Mouse (Mus musculus) large intestine, adult 2 months (tissue): ENCODE measurements around the gene 1810055G02Rik. TPM values are rescaled to one million over a fixed set of nuclear protein-coding genes. Genes with fewer than 3 reads are reported as not detected.

Experiments
- DNase-seq: peaks from one replicate; pipeline ENCODE4 v3.0.0-alpha.2; 2012; ENCODE audit warnings: low read depth, low spot score
- WGBS: fragments of 180-500 bp; shearing (Covaris S2); methylation state at CpG from one replicate; pipeline ENCODE4 v1.1.7; 2018; 5-methylcytosine and 5-hydroxymethylcytosine counted together
- polyA plus RNA-seq: library from polyadenylated mRNA; depleted of rRNA; stranded (reverse); fragments of >200 nt; gene quantifications from 2 replicates; pipeline ENCODE4 v1.2.3, GENCODE M21; 2012

The 1810055G02Rik gene
- polyA plus RNA-seq, 1 experiment: 36.3 TPM

DNA sequence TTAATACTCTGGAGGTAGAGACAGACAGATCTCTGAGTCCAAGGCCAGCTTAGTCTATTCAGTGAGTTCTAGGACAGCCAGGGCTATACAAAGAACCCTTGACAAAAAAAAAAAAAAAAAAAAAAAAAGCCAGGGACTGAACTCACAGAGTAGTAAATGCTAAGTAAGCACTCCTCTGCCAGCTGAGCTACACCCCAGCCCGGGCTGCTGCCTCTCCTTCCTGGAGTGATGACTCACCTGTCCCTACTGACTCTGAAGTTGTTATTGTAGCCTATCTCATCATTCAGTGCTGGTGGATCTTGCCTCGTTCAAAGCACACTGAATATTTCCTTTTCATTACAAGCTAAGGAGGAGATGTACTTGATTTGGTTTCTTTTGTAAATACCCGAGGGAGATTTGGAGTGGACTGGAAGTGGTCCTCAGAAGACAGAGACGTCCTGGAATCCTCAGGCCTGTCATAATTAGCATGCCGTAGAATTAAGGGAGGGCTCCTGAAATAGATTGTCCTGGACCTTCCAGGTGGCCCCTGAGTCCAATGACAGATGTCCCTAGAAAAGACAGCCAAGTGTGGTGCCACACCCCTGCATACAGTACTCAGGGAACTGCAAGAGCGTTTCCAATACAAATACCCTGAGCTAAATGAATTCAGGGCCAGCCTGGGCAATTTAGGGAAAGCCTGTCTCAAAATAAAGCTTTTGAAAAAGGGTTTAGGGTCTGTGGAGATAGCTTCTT lies 15.5 kb upstream of the 1810055G02Rik start:
- DNase-seq: no peak
- 17% methylated on average over 6 of the region's 6 CpGs for WGBS

DNA sequence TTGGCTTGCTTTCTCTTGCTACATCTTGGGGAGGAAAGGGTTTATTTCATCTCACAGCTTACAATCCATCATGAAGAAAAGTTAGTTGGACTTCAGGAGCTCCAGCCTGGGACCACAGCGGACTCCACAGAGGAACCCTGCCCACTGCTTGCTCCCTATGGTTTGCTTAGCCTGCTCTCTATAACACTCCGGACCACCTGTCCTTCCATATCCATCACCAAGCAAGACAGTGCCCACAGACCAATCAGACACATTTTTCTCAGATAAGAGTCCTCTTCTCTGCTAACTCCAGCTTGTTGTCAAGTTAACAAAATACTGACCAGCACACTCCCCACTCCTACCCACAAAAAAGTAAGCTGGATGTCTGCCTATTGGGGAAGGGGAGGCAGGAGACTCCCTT lies 13.6 kb upstream of the 1810055G02Rik start:
- WGBS: 96% methylated on average over 2 of the region's 2 CpGs
- no peak for DNase-seq

DNA sequence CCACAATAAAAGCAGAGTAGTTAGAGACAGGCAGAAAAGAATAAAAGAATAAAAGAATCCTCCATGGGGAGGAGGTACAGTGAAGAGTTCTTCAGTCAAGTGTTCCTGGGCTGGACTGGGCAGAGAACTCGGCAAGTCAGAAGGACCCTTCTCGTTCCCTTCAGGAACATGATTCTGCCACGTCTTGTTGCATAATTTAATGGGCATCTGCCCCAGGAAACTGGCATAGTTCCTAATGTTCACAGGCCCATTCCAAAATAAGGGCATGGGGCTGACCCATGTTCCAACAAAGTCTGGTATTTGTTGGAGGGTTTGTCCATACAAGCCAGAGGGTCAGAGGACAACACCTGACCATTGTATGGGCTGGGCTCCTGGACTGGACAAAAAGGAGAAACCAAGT lies 13.1 kb upstream of the 1810055G02Rik start:
- 68% methylated on average over 3 of the region's 3 CpGs for WGBS
- DNase-seq: no peak

GRCm38 (mm10) chr19:3695471-3695870 lies 12.6 kb upstream of the 1810055G02Rik start:
- no peak for DNase-seq
- 89% methylated on average over 4 of the region's 4 CpGs for WGBS

DNA sequence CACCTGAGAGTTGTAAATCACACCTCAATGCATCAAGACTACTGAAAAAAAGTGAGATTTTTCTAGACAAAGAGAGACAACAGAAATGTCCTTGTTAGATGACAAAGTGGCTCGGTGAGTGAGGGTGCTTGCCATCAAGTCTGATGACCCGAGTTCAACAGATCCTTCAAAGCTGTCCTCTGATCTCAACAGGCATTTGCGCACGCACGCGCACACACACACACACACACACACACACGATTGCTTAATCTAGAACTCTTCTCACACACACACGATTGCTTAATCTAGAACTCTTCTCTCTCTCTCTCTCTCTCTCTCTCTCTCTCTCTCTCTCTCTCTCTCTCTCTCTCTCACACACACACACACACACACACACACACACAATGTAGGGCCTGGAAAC lies 12.1 kb upstream of the 1810055G02Rik start:
- WGBS: 81% methylated on average over 8 of the region's 8 CpGs
- no peak for DNase-seq

GRCm38 (mm10) chr19:3698035-3698434 lies 10.1 kb upstream of the 1810055G02Rik start:
- no peak for DNase-seq
- WGBS: 68% methylated on average over 7 of the region's 7 CpGs

DNA sequence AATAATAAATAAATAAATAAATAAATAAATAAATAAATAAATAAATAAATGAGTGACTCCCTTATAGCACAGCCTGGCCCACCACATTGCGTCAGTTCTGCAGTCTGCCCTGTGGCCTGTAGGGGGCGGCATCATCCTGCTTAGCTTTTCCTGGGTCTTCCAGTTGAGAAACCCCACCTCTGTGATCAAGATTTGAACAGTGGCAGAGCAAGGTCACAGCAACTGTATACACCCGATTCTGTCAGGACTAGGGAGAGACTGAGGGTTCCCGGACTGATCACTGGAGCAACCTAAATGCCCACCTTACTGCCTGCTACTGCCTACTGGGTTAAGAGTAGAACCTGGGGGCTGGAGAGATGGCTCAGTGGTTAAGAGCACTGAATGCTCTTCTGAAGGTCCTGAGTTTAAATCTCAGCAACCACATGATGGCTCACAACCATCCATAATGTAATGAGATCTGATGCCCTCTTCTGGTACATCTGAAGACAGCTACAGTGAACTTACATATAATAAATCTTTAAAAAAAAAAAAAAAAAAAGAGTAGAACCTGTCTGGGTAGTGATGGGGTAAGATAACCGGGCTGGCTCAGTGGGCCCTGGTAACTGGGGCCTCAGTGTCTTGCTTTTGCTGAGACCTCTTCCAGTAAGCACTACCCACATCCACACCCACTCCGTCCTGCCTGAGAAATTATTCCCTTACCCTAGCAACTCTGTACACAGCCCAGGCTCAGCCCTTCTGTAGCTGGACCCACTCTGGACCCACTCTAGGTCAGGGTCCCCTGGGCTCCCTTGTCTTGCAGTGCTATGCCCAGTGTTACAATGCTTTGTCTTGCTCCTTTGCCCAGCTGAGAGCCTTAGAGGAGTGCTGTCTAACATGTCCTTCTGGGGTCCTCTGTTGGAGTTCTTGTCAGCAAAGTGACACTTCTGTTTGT lies 8.3 kb upstream of the 1810055G02Rik start:
- WGBS: 26% methylated on average over 6 of the region's 6 CpGs
- DNase-seq: no peak

DNA sequence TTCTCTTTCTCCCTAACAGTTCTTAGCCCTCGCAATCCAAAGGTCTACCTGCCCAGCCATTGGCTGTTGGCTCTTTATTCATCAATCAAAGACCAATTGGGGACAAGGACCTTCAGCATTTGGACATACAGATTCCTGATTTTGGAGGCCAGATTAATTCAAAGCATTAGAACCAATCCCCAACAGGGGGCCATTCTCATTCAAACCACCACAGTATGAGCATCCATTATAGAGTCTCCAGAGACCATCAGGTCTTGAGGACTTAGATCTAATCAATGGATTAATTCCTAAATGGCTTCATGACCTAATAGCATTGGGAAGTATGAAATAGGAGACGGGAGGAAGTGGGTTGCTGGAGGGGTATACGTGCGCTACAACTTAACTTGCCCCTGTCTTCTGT lies 5.6 kb upstream of the 1810055G02Rik start:
- 90% methylated on average over 4 of the region's 4 CpGs for WGBS

DNA sequence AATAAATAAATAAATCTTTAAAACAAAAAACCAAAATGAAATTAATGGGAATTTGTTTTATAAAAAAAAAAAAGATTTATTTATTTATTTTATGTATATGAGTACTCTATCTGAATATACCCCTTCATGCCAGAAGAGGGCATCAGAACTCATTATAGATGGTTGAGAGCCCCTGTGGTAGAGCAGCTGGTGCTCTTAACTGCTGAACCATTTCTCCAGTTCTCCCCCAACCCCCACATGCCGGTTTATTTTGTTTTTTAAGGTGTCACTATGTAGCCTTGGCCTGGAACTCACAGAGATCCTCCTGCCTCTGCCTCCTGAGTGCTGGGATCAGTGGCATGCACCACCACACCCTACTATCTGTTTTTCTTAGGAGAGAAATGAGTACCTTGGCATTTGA lies 1.8 kb upstream of the 1810055G02Rik start:
- DNase-seq: no peak
- 55% methylated on average over 1 of the region's 1 CpGs for WGBS

More for the DNA sequence above, 5.6 kb upstream of the 1810055G02Rik start:
- no peak for DNase-seq

- no peak for DNase-seq
- WGBS: 32% methylated on average over 10 of the region's 10 CpGs
These were observed 540 bp upstream of the 1810055G02Rik start for GRCm38 (mm10) chr19:3707553-3707952.

GRCm38 (mm10) chr19:3709013-3709787 lies 1.1 kb downstream of the 1810055G02Rik start:
- WGBS: 15% methylated on average over 10 of the region's 10 CpGs

GRCm38 (mm10) chr19:3710436-3710835 lies 2.3 kb downstream of the 1810055G02Rik start:
- 87% methylated on average over 2 of the region's 2 CpGs for whole genome bisulfite sequencing
- DNase-seq: no peak

More at GRCm38 (mm10) chr19:3709013-3709787, 1.1 kb downstream of the 1810055G02Rik start:
- DNase-seq: no peak

- no peak for DNase-seq
- 88% methylated on average over 6 of the region's 6 CpGs for WGBS
These were observed 6.3 kb downstream of the 1810055G02Rik start for GRCm38 (mm10) chr19:3714381-3714780.

DNA sequence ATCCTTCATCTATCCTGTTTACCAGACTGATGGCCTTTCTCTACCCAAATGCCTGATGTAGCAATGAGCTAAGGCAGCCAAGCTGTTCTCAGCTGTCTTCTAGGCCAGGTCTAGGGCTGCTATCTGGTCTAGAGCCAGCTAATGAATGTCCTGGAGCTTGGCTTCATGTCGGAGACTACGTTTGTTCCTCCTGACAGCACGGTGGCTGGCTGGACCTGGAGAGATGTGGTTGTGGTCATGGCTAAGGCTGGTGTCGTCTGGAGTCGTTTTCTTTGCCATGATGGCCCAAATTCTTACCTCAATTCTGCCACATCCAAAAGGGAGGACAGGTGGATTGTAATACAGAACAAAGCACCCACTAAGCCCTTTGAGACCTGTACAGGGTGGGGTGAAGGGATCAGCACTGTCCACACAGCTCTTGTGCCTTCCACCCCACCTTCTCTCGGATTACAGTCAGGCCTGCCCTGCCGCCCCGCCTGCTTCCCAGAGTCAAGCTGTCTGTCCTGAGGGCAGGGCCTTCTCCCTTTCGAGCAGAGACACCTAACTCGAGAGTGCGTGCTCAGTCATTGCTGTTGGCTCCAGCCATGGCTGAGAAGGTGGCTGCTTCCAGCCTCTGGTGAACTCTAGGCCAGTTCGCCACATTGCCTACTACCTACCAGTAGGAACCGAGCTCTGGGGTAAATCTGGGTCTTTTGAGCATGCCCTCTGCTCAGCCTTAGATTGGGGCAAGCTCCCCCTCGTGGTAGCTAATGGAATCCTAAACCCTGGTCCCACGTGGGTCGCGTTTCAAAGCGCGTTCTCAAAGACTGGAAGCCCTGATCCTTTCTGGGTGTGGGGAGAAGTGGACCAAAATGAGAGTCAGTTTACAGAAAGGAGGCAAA lies 10.6 kb downstream of the 1810055G02Rik start:
- DNase-seq: no peak
- WGBS: 31% methylated on average over 19 of the region's 19 CpGs

GRCm38 (mm10) chr19:3719362-3719891 lies 11.3 kb downstream of the 1810055G02Rik start:
- no peak for DNase-seq
- WGBS: under 1% methylated on average over 27 of the region's 27 CpGs

DNA sequence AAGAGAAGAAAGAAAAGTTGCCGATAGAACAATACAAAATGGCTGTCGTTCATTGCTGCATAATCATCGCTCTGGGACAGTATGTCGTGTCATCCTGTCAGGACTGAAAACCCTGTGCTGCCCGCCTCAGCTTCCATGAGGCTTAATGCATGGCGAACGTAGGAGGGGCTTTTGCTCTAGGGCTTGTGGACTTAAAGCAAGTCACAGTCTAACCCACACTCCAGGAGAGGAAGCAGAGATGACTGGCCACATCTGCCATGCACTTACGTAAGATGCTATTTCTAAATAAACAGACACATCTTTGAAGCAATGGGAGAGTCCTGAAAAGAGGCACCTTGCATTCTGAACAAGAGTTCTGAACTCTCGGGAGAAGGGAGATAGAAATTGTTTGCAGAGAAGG lies 15.1 kb downstream of the 1810055G02Rik start:
- no peak for DNase-seq
- 91% methylated on average over 9 of the region's 9 CpGs for WGBS

- no peak for DNase-seq
- WGBS: 84% methylated on average over 4 of the region's 4 CpGs
These were observed 15.8 kb downstream of the 1810055G02Rik start for GRCm38 (mm10) chr19:3723904-3724303.

DNA sequence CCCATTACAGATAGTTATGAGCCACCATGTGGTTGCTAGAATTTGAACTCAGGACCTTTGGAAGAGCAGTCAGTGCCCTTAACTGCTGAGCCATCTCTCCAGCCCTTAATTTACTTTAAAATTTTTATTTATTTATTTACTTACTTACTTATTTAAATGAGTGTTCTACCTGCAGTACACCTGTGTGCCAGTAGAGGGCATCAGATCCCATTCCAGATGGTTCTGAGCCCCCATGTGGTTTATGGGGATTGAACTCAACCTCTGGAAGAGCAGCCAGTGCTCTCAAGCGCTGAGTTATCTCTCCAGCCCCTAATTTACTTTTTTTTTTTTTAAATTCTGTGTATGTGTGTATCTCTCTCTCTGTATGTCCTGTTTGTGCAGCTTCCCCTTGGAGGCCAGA lies 16.7 kb downstream of the 1810055G02Rik start:
- WGBS: 7% methylated on average over 1 of the region's 1 CpGs
- DNase-seq: no peak

- no peak for DNase-seq
These were observed 20.8 kb downstream of the 1810055G02Rik start for GRCm38 (mm10) chr19:3728901-3729300.

More at GRCm38 (mm10) chr19:3728901-3729300, 20.8 kb downstream of the 1810055G02Rik start:
- WGBS: 53% methylated on average over 2 of the region's 2 CpGs
